Mouse (Mus musculus): ENCODE results near the gene Kctd12.

DNA sequence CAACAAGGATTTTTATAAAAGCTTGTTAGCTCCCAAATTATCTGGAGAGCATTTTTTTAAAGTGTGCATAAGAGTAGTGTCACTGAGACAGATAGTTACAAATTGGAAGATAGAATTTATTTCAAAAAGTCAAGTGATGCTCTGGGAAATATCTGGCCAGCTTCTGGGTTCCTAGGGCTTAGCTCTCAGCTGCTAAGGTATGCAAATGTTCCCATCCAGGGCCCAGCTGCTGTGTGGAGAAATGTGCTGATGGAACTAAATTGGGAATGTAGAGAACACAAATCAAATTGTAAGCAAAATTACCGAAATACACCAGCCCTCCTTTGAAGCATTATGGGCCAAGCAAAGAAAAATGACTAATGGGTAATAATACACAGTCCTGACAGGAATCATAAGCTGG, 16.6 kb downstream of the Kctd12 start:
- TF ChIP-seq POLR2A (IDR thresholded peaks at IDR 0.05; ENCODE audit: control insufficient read depth, low read depth, low read length) (no peak), CTCF (IDR thresholded peaks at IDR 0.05; ENCODE audit: control insufficient read depth, insufficient read depth, insufficient replicate concordance, low read depth, low read length) (no peak)
